Mouse (Mus musculus) T-helper 17 cell (primary cell): ENCODE data around the gene 6030452D12Rik.

Source experiments
- in situ Hi-C, 2 experiments: fragments of 300-600 bp; cut with MboI, MseI; formaldehyde crosslinking; loops; 1 replicate in 1 of 2; 2 replicates in 1 of 2; pipeline ENCODE4 v1.15.1; 2025; ENCODE audit warnings: high pct_unique_total_duplicates in 2 of 2

The 6030452D12Rik gene

DNA sequence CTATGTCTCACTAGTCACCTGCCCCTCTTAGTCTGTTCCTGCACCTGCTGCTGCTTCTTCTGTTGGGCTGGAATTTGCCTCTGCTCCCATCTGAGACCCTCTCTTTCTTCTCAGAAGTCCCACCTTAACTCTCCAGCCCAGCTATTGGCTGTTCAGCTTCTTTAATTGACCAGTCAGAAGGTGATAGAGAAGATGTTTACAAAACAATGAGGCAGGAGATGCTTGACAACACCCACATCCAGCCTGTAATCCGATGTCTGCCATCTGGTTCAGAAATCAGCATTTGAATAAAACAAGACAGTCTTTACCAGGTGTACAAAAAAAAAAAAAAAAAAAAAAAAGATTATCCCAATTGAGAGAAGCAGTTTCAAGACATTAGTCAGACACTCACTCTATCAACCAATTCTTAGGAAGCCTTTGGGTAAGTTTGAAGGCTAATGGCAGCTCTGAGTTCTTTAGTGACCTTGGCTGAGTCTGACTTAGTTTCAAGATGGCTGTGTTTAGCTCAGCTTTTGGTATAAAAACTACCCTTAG, 15.7 kb downstream of the 6030452D12Rik start:
- in situ Hi-C loops, result loop anchor here in 1 of 2 experiments (10.0 kb wide), 1 partner anchor 711 kb away; no protein-coding TSS in a partner anchor

DNA sequence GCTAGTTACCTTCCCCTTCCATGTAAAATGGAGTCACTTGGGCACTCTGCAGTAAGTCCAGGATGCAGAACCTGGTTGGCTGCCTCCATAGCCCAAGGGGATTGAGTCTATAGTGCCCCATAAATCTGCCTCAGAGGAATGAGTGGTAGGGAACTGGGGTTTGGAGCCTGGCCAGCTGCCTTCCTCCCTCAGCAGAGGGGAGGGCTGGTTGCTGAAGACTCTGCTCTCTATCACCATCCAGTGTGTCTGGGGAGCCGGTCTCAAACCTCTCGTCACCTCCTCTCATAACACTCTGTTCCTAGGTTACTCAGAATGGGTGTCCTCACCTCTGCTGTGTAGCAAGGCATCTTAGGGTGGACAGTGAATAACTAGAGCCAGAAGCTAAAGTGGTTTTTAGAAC, 16.3 kb downstream of the 6030452D12Rik start:
- in situ Hi-C loops, result loop anchor here in 1 of 2 experiments (10.0 kb wide), 1 partner anchor 712 kb away; no protein-coding TSS in a partner anchor

DNA sequence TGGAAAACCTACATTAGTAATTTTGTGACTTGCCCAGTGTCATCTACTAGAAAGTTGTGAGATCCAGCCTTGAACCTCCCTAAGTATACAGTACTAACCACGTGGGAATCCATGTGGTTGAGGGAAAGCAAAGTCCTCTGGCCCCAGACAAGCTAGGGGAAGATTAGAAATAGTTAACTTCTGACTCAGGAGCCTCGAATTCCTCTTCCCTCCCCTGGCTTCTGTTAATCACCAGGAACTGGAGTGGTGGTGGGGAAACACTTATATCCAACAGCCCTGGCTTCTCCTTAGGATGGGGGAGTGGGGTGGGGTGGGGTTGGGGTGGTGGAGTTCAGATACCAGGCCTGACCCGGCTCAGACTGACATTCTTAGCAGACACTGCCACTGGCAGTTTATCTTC, 18.4 kb downstream of the 6030452D12Rik start:
- in situ Hi-C loops, result loop anchor here in 1 of 2 experiments (10.0 kb wide), 1 partner anchor 714 kb away; no protein-coding TSS in a partner anchor

DNA sequence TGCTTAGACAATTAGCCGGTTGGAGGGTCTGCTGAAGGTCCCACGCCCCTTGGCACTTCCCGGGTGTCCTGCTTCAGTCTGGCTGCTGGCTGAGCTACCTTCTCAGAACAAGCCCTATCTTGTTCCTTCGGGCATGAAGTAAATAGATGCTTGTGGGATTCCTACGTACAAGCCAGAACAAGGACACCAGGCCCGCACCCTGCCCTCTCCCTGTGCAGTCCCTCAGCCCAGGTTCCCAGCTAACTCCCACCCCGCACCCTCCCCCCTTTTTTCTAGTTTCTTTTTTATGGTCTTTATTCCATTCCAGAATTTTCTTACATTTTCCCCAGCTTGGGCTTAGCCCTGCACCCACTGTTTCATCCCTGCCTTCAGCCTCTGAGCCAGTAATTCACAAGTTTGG, 20.3 kb downstream of the 6030452D12Rik start:
- in situ Hi-C loops, result no loop called here

DNA sequence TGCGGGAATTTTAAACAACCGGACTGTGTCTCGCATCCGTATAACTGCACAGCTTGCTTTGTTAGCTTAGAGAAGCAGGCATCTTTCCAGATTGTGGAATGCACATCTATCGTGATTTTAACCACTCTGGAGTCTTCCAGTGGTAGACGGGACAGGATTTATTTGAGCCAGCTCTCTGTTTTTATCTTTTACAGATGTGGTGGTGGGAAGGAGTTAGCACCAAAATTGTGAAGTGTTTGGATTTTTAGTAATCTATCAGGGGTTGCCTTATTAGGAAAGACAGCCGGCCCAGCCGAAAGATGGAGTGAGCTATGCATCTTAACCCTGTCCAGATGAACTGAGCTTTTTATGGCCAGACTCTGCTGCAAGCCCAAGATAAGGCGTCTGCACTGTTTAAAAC, 21.5 kb downstream of the 6030452D12Rik start:
- in situ Hi-C loops, result no loop called here

DNA sequence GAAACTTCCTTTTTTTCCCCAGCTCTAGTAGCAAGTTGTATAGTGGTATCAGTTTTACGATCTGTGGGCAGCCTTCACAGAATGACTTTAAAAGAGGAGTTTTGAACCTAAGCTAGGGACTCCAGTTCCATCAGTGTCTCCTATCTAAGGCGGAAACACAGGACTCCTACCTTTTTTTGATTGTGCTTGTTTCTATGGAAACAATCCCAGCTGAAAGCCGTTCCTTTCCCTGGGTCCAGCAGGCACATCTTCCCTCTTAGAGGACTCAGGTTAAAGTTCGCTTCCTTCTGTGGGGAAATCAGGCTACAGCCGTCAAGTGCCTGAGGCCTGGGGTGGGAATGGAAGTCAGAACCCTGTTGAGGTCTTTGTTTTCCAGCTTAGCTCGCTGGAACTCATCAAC, 26.4 kb downstream of the 6030452D12Rik start:
- in situ Hi-C loops, result no loop called here

DNA sequence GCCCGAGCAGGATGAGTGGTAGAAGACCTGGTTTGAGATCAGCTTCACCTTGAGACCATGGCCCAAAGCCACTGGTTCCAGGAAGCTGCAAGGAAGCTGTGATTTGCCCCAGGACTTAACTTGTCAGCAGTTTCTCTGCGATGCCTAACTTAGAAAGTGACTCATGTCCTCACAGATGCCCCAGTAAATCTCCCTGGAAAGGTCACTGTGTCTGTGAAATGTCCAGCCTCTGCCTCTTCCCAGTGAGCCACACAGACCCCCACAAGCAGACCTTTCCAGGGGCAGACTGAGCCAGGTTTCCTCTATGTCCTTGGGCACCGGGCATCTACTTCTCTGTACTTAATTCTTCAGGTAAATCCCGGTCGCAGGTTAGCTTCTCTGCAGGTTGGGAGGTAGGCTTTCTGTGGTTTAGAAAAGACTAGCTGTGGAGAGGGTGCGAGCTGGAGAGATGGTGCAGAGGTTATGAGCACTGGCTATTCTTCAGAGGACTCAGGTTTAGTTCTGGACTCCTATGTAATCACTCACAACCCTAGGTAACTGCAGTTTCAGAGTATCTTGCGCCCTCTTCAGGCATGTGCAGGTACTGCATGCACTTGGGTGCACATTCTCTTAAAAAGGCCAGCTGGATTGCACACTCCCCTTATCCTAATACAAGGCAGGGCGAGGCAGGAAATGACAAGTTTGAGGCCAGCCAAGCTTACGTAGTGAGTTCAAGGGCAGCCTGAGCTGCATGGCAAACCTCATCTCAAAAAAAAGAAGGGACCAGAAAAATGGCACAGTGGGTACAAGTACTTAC, 27.1 kb downstream of the 6030452D12Rik start:
- in situ Hi-C loops, result no loop called here

DNA sequence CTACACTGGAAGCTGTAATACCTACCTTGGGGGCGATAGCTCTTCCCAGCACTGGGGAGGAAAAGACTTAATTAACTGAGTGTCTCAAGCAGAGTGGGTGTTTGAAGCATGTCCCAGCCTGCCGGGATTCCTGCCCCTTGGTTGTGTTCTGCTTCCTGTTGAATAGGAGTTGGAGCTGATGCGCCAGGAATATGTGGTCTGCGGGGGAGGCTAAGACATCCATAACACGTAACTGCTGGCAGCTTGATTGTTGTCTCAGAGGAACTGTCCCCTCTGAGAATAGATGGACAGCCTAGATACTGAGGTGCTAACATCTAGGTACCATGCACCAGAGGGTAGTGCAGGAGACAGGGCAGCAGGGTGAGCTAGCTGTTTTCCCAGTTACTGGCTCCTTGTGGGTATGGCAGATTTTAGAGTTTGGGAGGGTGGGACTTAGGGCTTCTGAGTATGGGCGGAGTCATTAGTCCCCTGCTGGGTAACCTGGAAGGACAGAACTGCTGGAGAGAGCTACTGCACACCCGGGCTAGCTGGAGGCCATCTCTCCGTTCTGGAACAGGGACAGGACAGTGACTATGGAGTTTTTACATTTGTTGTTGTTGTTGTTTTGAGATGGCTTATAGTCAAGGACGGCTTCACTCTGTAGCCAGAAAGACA, 28.4 kb downstream of the 6030452D12Rik start:
- in situ Hi-C loops, result no loop called here

DNA sequence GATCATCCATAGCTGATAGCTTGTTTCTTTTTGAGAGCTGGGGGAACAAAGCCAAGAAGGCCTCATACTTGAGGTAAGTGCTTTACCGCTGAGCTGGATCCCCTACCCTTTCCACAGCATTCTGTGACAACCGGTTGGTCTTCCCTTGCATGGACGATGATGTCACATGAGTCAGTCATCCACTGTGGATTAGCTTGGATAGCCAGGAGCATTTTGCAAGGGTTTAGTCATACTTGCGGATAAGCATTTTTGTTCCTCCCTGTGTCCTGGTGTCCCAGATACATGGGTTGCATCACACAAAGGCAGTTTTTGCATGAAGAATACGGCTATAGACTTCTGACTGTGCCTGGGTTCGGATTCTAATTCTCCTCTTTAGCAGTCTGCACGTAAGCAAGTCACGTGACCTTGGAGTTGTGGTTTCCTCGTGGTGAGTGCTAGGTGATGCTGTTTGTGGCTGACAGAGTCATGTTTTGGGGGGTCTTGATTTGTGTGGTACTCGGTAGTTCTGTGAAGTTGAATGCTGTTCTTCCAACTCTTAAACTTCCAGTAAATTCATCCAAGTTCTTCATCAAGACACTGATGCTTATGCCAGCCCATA, 29.7 kb downstream of the 6030452D12Rik start:
- in situ Hi-C loops, result loop anchor here in 1 of 2 experiments (5.0 to 10.0 kb wide), 2 partner anchors 83 to 115 kb away; partner anchors contain the start of gene Zfp90

DNA sequence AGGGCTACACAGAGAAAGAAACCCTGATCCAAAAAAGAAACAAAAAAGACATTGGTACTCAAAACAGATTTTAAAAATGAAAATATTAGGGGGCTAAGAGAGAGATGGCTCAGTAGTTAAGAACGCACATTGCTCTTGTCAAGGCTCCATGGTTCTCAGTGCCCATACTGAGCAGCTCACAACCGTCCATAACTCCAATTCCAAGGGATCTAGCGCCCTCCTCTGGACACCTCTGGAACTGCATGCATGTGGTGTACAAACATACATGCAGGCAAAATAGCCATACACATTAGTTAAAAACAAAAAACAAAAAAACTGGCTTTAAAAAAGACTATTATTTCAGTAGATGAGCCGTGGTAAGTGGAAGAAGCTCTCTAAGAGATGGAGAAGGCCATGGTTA, 30.2 kb downstream of the 6030452D12Rik start:
- in situ Hi-C loops, result loop anchor here in 1 of 2 experiments (5.0 to 10.0 kb wide), 2 partner anchors 83 to 116 kb away; partner anchors contain the start of gene Zfp90

DNA sequence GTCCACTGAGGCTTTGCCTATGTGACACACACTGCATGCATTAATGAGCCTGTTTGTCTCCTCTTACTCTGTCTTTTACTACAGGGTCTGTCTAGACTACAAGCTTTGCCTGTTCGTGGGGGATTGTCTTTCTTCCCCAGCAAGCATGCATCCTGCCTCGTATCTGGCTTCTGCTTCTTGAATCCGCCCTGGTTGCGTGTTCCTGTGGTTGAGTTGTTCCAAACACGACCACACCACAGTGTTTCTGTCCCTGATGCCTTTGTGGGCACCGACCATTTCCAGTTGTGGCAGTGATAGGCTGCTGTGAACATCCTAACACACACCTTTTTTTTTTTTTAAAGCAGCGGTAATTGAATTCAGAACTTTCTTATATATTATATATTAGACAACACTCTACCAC, 33.4 kb downstream of the 6030452D12Rik start:
- in situ Hi-C loops, result loop anchor here in 1 of 2 experiments (5.0 to 10.0 kb wide), 2 partner anchors 86 to 119 kb away; partner anchors contain the start of gene Zfp90

DNA sequence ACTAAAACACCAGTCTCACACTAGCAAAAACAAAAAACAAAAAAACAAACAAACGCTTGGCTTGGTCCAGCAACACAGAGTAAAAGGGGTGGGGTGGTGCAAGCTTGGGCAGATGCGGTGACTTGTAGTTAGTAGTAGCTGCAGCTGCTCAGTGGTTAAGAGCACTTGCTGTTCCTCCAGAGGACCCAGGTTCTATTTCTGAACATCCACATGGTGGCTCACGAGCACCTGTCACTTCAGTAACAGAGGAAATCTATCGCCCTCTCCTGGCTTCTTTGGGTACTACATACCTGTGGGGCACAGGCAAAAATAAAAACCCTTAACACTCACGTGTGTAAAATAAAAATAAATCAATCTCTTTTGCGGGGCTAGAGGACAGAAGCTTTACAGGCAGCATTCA, 34.1 kb downstream of the 6030452D12Rik start:
- in situ Hi-C loops, result loop anchor here in 1 of 2 experiments (5.0 to 10.0 kb wide), 2 partner anchors 87 to 120 kb away; partner anchors contain the start of gene Zfp90

DNA sequence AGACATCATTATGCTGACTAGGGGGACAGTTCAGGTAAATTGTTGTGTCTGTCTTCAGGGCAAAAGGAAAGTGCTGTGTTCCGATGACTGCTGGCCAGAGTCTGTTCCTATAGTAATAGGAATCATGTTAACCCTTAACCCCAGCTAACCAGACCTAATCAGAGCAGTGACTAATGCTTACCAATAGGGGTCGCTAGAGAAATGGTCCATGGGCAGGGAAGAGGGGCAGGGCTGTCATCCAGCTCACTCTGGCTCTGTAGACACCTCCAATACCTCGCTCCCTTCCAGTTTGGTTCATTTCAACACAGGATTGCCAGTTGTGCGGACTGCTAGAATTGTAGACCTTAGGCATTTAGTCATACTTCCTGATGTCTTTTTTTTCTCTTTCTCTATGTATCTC, 35.1 kb downstream of the 6030452D12Rik start:
- in situ Hi-C loops, result loop anchor here (5.0 to 10.0 kb wide), 2 partner anchors 88 to 121 kb away; partner anchors contain the start of gene Zfp90 (in 1 of the 2)

DNA sequence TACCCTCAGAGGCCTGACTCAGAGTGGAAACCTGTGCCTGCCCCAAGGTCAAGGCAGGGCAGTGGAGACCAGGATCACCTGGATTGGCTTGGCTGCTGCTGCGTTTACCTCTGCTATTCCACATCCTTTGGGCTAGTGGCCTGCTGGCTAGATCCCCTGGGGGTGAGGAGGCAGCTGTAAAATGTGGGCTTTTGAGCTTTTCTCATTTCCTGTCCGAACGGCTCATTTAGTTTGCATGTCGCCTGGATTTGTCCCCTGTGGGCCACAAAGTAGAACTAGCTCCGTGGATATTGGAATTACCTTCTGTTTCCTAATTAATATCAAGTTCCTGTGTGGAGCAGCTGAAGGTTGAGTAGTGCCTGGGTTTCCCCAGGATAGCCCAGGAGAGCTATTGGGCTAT, 38.9 kb downstream of the 6030452D12Rik start:
- in situ Hi-C loops, result loop anchor here (5.0 to 10.0 kb wide), 2 partner anchors 92 to 124 kb away; partner anchors contain the start of gene Zfp90 (in 1 of the 2)

DNA sequence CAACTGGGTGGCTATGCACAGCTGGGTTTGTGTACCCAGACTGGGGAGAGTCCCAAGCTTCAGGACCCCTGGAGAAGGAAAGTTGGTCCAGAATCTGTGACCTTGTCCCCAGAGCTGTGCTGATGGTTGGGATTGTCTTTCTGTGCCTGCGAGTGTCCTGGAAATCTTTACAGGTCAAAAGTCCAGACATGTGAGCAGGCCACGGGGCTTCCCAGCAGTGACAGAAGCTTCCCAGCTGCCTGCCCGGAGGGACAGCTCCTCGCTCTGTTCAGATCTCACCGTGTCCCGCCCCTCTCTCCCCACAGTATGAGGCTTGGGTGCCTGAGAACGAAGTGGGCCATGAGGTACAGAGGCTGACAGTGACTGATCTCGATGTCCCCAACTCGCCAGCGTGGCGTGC, 40.7 kb downstream of the 6030452D12Rik start:
- in situ Hi-C loops, result loop anchor here in 1 of 2 experiments (10.0 kb wide), 1 partner anchor 126 kb away; the partner anchor contains the start of gene Zfp90

DNA sequence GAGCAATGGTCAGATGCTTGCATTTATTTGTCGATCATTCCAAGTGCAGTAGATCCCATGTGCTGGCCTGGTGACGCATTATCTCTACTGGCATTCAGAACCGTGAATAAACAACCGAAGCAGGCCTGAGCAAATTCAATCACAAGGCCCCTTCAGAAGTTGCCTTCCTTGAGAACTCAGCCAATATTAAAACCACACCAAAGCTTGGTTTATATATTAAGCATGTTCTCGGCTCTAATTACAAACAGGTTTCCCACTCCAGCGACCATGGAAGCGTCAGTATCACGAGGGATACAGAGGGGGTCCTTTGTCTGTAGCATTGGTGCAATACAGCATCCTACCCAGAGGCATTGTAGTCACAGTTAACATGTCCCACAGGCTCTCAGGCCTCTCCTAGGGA, 42.7 kb downstream of the 6030452D12Rik start:
- in situ Hi-C loops, result loop anchor here in 1 of 2 experiments (10.0 kb wide), 1 partner anchor 128 kb away; the partner anchor contains the start of gene Zfp90

DNA sequence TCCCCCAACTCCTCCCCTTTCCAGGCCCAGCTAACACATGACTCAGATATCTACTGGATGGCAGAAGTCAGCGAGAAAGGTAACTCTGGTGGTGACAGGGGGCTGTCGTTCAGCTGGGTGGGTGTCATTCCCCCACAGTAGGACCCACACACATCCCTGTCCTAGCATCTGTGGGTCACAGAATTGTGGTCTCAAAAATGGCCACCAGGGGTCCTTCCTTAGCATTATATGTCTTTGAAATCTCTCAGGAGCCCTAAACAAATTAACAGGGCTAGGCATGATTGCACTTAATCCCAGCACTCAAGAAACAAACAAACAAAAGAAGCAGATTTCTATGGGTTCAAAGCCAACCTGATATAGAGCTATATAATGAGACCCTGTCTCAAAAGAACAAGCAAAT, 44.8 kb downstream of the 6030452D12Rik start:
- in situ Hi-C loops, result loop anchor here in 1 of 2 experiments (10.0 kb wide), 1 partner anchor 130 kb away; the partner anchor contains the start of gene Zfp90

DNA sequence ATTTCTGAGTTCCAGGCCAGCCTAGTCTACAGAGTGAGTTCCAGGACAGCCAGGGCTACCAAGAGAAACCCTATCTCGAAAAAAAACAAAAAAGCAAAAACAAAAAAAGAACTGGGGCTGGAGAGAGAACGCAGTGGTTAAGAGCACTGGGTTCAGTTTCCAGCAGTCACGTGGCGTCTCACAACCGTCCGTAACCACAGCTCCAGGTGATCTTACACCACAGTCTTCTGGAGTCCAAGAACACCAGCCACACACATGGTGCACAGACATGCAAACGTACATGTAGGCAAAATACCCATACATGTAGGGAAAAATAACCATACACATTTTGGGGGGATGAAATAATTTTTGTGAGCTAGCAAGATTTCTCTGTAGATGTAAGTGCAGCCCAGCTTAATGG, 46.4 kb downstream of the 6030452D12Rik start:
- in situ Hi-C loops, result loop anchor here in 1 of 2 experiments (10.0 kb wide), 1 partner anchor 132 kb away; the partner anchor contains the start of gene Zfp90

DNA sequence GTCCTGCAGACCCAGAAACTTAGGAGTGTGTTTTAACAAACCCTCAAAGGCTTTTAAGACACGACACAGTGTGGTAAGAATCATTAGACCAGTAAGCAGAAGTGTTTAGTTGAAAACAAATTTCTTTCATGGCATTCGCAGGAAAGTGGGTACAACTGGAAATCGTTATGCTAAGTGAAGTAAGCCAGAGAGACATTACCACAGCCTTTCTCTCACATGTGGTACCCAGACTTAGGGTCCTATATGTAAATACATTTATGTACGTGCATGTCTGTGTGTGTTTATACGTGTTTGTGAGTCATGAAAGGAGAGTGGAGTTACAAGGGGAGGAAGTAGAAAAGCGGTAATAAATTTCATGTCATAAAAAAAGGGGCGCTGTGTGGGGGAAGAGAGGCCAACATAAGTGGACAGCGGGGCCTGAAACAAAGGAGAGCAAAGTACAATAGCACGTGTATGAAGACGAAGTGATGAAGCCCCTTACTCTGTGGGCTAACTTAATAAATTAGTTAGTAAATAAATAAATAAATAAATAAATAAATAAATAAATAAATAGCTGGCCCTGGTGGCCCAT, 48.1 kb downstream of the 6030452D12Rik start:
- in situ Hi-C loops, result loop anchor here in 1 of 2 experiments (10.0 kb wide), 1 partner anchor 134 kb away; the partner anchor contains the start of gene Zfp90

DNA sequence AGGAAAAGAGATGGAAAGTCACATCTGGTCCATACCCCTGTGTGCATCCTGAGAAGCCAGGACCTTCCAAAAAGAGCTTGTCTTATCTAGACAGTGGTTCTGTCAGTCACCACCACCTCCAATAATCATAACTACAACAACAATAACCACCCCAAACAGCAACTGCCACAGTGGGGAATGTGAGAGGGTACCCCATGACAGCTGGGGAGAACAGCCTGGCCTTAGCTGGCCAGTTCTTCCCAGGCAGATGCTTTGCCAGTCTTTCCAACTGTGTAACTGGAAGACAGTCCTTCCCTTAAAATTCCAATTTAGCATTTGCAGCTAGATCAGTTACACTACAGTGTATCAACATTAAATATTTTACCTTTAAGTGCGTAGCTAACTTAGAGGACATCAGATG, 50.6 kb downstream of the 6030452D12Rik start:
- in situ Hi-C loops, result no loop called here

DNA sequence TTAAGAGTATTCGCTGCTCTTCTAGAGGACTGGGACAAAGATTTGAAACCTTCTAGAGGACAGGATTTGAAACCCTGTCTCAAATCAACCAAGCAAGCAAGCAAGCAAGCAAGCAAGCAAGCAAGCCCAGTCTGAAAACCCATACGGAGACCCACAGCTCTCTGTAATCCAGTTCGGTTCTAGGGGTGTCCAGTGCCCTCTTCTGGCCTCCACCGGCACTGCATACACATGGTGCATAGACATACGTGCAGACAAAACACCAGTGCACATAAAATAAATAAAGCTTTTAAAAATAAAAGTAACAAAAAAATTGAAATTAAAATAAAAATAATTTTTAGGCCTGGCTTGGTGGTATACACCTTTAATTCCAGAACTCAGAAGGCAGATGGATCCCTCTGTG, 53.7 kb downstream of the 6030452D12Rik start:
- in situ Hi-C loops, result no loop called here
